Mouse (Mus musculus): ENCODE measurements around the gene Ajuba.
A peak's percentile ranks its signal among the peaks of the same experiment; 100 is the strongest.

Ajuba gene

DNA sequence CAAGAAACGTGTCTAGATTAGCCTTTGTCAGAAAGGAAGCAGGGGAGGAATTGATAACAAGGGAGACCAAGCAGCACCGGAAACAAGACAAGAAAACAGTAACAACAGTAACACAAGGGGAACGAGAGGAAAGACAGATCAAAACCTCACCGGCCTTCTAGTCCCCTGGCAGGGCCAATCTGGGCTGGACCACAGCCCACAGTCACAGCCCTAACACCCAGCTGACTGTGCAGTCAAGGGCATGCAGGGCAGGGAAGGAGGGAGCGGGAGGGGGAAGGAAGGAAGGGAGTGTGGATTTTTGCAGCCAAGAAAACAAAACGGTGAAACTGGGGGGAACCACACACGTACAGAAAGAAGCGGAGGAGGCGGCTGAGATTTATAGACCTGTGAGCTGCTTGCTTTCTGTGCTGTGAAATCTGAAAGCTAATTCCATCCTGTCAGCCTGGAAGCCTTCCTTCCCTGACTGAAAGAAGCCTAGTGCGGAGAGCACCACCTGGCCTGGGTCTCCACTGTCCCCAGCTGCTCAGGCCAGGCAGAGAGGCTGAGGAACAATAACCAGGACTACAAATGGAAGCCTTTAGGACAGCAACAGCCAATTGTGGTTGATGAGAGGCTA lies 15.1 kb upstream of the Ajuba start:
- DNase-seq (ENCODE audit: low spot score): peak; percentile 39

DNA sequence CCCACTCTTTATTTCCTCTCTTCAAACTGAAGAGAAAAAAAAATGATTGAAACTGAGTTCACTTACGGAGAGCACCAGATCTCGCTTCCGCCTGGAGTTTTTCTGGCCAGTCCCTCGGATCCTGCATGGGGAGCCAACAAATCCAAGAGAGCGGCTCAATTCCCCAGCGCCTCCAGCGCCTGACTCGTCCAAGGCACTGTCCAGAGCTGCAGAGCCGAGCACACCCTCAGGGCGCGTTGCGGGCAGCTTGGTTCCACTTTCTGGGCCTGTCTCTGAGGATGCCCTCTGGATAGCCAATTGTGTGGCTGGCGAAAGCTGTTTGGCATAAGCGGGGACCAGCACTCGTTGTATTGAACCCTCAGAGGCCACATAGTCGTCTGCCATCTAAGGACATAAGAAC lies 13.7 kb upstream of the Ajuba start:
- no peak for DNase-seq (ENCODE audit: low spot score)

DNA sequence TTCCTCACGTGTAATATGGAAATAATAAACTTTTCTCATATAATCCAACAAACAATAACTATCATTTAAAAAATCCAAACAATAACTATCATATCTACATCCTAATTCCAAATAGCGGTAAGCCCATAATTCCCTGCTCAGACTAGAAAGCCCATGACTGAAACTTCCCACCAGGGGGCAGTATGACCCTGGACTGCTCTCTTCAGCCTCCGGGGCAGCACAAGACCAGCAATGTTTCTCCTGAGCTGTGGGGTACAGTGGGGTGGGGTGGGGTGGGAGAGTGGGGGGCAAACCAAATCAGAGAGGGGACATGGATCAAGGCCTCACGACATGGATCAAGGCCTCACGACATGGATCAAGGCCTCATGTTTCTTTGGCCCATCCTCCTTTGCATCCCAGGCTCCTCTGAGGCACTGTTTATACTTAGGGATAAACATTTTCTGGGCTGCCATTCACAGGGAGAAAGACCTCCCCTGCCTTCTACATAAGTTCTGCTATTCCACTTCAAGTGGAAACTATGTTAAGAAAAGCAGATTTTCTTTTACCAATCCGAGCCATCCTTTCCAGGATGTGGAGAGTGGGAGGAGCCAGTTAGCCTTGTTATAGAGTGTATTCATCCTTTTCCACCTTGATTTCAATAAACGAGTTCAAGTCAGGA lies 6.5 kb upstream of the Ajuba start:
- DNase-seq (ENCODE audit: low spot score): peak; percentile 66

DNA sequence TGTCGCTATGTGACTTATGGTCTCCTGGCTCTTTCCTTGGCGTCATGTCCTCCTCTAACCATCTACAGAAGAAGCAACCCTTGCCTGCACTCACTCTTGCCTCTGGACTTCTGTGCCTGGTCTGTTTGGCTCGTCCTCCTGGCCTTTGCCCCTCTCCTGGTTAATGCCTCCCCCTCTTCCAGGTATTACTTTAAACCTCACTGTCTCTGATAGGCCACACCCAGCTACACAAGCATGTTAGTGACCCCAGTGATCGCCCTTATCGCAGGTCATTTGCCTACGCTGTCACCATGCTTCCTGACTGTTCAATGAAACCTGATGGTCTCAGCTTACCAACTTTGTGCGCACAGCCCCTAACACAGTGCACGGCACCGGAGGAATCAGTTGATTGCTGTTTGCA lies 5.2 kb upstream of the Ajuba start:
- no peak for DNase-seq (ENCODE audit: low spot score)

DNA sequence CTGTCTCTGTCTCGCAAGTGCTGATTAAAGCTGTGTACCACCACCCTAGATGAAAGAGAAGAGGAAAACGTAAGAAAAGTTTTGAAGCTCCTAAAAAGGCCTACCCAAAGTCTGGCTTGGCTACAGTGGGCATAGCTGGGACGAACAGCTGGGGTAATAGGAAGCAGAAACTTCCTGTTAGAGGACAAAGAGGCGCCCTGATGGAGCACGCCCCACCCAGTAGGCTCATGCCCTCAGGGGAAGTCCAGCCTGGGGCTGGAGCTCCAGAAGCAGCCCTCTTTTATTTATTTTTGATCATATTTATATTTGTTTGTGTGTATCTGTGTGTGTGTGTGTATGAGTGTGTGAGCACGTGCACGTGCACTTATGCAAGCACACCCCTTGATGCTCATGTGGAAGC lies 2.3 kb upstream of the Ajuba start:
- no peak for DNase-seq (ENCODE audit: low spot score)

DNA sequence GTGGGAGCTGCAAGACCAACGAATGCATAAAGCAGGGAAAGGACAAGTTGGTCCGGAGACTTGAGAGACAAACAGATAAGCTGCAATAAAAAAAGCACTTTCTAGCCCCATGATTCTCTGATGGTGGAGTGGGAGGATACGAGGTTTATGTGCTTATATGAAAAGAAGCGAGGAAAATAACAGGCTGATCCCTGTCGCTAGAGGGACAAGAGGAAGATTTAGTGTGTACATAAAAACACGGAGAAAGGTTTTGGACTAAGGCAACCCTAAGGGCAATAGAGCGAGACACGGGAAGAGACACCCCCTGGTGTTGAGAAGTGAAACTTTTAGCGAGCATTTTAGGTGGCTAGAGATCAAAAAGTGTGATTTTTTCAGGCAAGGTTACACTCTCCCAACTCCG lies 705 bp upstream of the Ajuba start:
- peak; percentile 33 for DNase-seq (ENCODE audit: low spot score)

DNA sequence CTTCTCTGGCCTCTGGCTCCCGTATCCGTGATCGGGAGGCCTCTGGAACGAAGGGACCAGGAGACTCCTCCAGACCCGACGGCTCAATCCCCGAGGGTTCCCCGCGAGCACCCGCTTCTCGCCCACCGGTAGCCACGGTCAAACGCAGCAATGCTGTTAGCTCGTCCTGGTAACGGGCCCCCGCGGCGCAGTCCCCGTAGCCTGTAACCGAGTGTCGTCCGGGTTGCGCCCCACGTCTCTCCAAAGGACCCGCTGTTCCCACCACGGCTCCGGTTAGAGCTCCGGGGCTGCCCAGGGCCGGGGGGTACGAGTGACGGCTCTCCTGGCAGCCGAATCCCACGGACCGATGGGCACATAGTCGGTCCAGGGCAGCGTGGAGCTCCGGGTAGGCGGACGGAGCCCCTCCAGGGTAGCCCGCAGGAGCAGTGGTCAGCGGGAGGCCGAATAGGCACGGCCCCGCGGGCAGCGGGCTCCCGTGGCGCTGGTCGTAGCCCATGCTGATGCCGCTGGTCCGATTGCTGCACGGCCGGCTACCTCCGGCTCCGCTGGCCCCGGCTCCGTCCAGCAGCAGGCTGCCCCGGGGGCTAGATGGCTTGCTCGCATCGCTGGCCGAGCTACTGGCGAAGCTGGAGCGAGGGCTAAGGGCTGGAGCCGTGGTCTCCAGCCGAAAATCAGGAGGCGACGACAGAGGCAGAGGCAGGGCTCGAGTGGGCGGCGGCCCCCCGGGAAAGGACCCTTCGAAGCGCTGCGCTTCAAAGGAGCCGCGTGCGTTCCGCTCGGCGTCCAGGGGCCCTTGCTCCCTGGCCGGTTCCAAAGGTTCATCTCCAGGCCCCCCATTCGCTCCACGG lies 893 bp downstream of the Ajuba start:
- no peak for DNase-seq (ENCODE audit: low spot score)

DNA sequence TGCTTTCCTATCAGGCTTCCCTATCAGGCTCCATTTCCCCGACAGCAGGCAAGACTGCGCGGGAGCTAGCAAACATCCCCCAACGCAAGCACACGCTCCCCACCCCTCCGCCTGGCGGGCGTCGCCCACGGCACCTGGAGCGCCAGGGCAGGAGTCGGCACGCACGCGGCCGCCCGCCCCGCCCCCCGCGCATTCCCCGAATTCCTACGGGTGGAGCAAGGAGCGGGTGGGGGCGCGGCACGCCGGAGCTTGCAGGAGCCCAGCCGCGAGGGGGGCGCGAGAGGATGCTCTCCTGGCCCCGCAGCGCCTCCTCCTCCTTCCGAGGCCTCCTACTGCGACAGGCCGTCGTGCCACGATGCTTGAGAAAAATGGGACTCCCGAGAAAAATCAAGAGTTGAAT lies 1.7 kb downstream of the Ajuba start:
- DNase-seq (ENCODE audit: low spot score): peak; percentile 56

DNA sequence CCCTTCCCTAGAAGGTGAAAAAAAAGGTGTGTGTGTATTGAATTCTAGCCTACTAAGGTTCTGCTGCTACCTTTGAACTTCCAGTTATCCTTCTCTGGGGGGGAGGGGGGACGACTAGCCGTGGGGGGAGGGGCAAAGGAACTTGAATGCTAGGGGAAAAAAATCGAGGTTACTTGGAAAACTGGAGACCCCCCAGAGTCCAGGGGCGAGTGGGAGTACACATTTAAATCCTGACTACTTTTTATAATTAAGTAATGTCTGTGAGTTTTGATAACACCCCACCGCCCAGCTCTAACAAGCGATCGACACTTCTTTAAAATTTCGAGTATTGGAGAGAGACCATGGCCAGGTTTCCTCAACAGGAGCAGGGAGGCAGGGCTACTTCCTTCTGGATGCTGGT lies 2.3 kb downstream of the Ajuba start:
- no peak for DNase-seq (ENCODE audit: low spot score)

DNA sequence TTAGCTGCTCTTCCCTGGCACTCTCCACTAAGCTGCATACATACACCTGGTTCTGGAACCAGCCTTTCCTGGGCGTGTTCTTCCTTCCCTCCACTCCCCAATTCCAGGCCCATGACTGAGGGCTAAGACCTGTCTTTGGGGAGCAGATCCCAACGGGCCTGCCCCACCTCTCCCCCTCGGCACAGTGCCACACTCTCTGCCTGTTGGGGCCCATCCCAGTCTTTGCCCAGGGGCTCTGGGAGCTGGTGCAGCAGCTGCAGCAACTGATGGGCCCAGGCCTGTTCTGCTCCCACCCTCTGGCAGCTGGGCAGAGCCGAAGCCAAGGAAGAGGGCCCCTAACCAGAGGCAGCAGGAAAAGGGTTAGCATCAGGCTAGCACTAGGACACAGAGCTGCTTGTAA lies 3.1 kb downstream of the Ajuba start:
- DNase-seq (ENCODE audit: low spot score): no peak

DNA sequence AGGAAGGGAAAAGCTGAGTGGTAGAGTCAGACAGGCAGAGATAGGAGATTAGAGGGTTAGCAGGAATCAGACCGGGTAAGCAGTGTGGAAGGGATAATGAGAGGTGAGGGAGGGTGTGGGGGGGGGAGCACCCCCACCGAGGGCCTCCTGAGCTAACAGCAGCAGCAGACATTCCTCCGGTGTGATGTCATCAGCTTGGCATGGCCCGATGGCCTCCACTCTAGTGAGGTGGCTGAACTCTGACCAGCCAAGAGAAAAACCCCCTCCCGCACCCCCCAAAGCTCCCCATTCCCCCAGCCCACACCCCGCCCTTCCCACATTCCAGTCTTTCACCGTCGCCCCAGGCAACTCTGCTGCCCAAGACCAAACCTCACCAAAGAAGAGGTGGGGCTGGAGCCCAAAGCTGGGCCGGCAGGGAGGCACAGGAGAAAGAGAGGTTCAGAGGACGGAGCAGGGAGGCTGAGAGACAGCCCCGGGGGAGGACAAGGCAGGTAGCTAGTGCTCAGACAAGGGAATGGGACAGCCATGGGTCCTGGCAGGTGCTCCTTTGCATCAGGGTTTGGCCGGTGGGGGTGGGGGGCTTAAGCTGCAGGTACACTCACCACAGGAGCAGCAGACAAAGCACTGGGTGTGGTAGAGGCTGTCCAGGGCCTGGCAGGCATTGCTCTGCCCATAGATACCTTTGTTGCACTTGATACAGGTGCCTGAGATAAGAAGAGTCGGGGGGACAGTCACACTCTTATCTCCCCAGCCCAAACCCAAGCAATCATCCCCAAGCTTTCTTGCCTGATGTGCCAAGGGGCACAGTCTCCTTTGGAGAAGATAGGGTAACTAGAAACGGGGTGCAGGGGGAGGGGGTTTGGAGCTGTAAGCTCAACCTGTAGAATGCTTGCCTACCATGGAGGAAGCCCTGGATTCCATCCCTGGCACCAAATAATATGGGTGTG lies 4.3 kb downstream of the Ajuba start:
- DNase-seq (ENCODE audit: low spot score): no peak

DNA sequence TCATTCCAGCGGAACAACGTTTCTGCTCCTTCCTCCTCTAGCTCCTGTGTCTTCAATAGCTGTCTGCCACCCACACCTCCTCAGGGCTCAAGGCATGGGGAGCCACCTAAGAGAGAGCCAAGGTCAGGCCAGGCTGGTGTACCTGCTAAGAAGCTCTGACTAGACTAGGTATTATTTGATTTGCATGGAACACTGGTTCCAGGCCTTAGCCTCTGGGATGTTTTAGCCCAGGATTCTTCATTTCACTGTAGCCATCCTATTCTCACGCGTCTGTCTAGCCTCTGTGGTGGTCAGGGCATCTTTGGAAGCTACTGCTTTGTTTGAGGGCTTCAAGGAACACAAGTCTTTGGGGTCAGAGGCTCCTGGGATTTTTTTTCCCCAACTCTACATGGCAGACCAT lies 5.2 kb downstream of the Ajuba start:
- DNase-seq (ENCODE audit: low spot score): no peak

DNA sequence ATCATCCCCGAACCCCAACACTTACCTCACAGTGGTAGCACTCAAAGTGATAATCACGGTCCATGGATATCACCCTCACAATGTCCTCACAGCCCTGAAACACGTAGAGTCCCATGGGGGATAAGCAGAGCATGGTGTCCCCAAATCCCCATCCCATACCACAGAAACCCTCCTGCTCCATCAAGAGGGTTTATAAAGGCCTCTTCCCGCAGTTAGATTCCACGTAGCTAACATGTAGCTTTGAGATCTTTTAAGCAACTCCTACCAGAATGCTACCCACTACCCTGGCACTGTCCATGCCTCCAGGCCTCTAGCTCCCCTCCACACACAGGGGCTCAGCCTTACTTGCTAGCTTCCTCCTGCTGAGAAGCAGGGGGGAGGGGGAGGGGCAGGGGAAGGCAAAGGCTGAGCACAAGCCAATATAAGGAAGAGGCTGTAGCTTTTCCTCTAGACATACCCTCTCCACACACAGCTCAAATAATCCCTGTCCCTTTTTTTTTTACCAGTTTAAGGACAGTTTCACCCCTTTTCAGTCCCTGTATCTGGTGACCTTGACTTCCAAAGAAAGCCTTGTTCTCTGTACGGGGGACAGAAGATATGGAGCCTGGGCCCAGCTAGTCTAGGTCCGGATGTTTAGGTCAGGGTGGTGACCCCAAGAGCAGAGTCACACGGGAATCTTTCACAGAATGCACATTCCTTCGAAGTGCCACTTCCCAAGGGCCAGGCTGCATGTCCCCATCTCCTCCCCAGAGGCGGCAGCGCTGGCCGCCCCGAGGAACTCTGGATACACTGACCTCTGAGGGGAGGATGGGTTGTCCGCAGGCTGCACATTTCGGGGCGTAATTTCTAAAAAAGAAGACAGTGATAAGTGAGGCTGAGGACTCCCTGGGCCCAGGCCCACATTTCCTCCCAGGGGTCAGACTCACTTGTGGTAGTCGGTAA lies 7.6 kb downstream of the Ajuba start:
- DNase-seq (ENCODE audit: low spot score): no peak

DNA sequence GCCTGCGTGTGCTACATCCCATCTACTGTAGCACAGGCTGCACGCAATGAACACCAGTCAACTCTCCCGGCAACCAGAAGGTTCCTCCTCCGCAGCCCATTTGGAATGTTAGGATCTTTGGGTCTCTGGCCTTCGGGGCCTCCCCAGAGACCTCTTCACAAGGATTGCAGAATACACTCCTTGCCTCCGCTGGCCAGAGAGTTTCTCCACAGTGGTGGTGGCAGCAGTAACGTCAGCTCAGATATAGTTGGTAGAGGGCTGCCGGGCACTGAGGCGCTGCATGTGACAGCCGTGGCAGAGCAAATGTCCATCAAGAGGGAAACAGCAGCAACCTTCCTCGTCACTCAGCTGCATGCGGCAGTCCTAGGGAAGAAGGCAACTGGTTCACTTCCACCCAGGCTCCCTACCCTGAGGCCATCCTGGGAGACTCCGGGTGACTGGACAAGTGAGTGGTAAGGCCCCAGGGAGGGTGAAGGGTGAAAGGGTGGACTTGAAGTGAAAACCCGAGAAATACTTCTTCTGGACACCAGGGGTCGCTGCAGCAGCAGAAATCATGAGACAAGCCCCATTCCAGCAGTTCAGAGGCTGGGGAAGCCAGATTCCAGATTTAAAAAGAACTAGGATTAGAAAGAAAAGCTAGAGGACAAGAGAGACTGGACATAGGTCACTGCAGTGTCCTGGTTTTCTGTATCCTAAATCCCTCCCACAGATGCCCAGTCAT lies 8.5 kb downstream of the Ajuba start:
- peak; percentile 65 for DNase-seq (ENCODE audit: low spot score)

DNA sequence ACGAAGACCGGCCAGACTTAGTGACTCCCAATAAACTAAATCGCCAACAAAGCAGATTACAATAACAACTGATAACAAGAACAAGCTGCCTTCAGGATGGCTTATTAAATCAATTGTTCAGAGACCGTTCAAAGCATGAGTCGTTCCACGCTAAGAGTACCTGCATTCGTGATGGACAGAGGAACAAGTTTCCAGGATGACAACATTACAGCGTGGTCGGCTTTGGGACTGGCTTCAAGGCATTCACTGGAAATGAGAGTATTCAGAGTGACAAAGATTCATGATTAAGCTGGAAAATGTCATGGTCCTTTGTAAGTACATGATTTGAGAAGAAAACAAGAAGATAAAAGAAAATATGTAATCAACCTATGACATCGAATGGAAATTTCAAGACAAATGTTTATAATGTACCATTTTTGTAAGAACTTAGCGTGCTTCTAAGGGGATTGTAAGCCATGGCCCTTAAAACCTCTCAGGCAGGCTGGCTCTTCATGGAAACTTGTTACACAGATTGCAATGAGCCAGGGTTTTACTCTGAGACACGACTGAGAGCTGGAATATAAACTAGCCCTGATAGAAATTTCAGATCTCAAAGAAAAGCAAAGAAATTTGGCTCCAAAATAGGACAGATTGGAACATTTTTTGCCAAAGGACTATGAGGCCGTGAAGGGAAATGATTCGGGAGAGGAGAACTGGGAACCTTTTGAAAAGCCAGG lies 16.7 kb downstream of the Ajuba start:
- DNase-seq (ENCODE audit: low spot score): no peak

DNA sequence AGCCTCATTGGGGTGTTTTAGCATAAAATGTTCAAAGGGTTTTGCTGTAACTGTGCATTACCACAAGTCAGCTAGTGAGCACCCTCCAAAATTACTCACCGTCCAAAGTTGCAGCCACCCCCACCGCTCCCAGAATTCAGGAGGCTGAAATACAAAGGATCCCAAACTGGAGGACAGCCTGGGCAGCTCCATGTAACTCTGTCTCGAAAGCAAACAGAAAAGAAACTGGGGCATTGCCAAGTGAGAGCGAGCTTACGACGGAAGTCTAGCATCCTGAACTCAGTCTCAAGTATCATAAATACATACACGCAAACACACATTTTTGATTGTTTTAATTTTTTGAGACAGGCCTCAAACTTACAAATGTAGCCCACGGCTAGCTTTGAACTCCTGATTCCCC lies 20.0 kb downstream of the Ajuba start:
- no peak for DNase-seq (ENCODE audit: low spot score)

DNA sequence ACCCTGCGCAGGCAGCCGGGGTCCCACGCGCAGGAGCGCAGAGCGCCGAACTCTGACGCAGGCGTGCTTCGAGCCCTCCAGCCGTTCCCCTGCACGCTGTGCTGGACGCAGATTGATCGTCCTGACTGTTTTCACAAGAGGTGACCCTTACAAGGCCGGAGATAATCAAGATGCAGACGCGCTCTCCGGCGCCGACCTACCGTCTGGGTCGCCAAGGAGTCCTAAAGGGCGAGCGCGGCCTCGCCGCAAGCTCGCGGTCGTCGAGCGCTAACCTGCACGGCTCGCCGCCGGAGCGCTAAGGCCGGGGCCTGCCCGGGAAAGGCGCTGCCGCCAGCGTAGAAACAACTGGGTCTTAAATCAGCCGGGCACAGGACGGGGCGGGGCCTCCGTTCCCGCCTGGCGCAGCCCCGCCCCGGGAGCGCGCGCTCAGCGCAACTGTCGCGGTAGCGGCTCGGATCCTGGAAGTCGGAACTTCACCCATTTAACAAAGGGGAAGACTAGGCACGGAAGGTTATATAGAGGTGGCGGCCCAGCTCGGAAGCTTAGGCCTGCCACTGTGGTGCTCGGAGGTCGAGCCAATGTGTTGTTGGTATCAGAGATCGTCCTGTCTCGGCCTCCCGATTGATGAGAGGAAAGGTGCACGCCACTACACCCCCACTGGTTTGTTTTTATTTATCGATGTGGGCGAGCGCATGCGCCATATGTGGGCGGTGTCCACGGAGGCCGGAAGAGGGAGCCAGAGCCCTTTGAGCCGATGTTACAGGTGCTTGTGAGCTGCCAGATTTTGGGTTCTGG lies 23.2 kb downstream of the Ajuba start, which contains the start of gene Haus4:
TSS of gene Haus4 (minus strand) at position 642 of the 795 bp plus-strand sequence.
- peak; percentile 71 for DNase-seq (ENCODE audit: low spot score)

DNA sequence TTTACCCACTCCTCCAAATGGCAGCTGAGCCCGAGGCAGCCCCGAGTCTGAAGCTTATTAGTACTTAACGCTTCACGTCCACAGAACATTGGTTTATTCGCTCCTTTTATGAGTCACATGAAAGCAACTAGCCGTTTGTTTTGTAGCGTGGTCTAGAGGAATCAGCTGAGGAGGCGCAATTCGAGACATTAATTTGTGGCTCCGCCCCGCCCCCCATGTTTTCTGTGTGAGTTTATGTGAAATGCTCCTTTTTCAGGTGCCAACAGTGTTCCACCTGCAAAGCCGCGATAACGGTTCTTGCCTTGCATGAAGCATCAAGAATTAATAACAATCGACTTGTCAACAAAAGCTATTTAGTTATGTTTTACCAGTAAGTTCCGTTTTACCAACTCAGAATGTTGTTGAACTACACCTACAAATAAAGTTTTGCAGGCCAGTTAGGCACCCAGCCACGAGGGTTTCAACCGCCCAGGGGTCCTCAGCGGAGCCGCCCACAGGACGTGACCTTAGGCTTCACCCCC lies 23.8 kb downstream of the Ajuba start:
- DNase-seq (ENCODE audit: low spot score): no peak
